Mouse (Mus musculus) olfactory bulb, adult 2 months (tissue): ENCODE data around the gene Gdpd3. TPM values are rescaled to one million over a fixed set of nuclear protein-coding genes. Genes with fewer than 3 reads are reported as not detected.
"Not testable (repeated sequence)": the region's sequence is repeated elsewhere in the genome, so short reads cannot be mapped to it uniquely, and the experiment has no call there.

Experiments used
- H3K27ac ChIP-seq: fragments of 200-500 bp; 2 replicates; pipeline ENCODE4 v1.5.1; 2012; ENCODE audit warnings: low read depth, low read length; ENCODE audit not compliant: insufficient read depth
- H3K4me1 ChIP-seq: fragments of 200-500 bp; 2 replicates; pipeline ENCODE4 v1.6.1; 2012; ENCODE audit warnings: low read length; ENCODE audit not compliant: control insufficient read depth, insufficient read depth
- H3K4me3 ChIP-seq: fragments of 200-500 bp; 2 replicates; pipeline ENCODE4 v1.5.1; 2012; ENCODE audit warnings: mild to moderate bottlenecking, low read depth, low read length, moderate library complexity; ENCODE audit not compliant: insufficient read depth
- CTCF ChIP-seq: fragments of 200-500 bp; IDR thresholded peaks from 2 replicates; pipeline ENCODE4 v1.5.1; 2012; ENCODE audit warnings: low read depth, mild to moderate bottlenecking, low read length, moderate library complexity; ENCODE audit not compliant: insufficient read depth
- POLR2A ChIP-seq: fragments of 200-500 bp; IDR thresholded peaks from 2 replicates; pipeline ENCODE4 v1.6.1; 2012; ENCODE audit warnings: mild to moderate bottlenecking, low read depth, low read length, moderate library complexity; ENCODE audit not compliant: insufficient read depth
- WGBS: fragments of 180-500 bp; shearing (Covaris S2); methylation state at CpG from one replicate; pipeline ENCODE4 v1.1.7; 2018; 5-methylcytosine and 5-hydroxymethylcytosine counted together
- polyA plus RNA-seq: library from polyadenylated mRNA; stranded (reverse); fragments of >200 nt; gene quantifications from 2 replicates; pipeline ENCODE4 v1.2.4, GENCODE M21; 2012; ENCODE audit warnings: low replicate concordance; ENCODE audit not compliant: missing spikeins, insufficient read depth, insufficient read length

Gdpd3 gene
- polyA plus RNA-seq, 1 experiment, result not detected

DNA sequence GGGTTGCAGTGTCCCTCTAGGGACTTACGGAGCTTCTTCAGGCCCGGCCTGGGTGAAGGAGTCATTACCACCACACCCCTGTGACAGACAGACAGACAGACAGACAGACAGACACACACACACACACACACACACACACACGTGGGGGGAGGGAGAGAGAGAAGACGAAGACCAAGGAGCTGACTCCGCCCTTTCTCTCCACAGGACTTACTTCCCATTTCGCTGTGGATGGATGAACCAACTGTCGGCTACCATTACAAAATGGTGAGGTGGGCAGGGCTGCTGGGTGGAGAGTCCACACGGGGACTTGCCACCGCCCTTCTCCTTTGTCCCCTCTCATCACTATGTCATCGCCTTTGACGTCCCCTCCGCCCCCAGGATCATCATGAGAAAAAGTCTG is 4.7 kb downstream of the Gdpd3 start:
- Histone ChIP-seq H3K27ac (no peak overlapping the region), H3K4me3 (no peak overlapping the region), H3K4me1 (peaks cover 5% of the 10 kb centered on the region)
- WGBS, result 85% methylated on average over 12 of the region's 12 CpGs
- no peak for TF ChIP-seq POLR2A
- TF ChIP-seq CTCF, result no peak

DNA sequence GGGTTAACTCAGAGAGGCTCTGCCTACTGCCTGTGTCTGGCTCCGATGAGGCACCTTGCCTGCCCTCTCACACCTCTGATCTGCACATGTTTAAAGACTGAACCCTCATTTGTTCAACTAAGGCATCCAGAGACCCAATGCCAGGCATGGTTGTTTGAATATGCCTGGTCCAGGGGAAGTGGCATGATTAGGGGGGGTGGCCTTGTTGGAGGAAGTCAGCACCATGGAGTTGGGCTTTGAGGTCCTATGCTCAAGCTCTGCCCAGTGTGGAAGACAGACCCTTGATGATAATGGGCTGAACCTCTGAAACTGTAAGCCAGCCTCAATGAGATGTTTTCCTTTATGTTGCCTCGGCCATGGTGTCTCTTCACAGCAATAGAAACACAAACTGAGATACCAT is 7.2 kb downstream of the Gdpd3 start:
- H3K4me3 ChIP-seq, result no peak overlapping the region
- H3K4me1 ChIP-seq, result peaks cover 17% of the 10 kb centered on the region
- WGBS, result 84% methylated on average over 2 of the region's 2 CpGs
- H3K27ac ChIP-seq, result no peak overlapping the region
- TF ChIP-seq CTCF (no peak), POLR2A (no peak)

DNA sequence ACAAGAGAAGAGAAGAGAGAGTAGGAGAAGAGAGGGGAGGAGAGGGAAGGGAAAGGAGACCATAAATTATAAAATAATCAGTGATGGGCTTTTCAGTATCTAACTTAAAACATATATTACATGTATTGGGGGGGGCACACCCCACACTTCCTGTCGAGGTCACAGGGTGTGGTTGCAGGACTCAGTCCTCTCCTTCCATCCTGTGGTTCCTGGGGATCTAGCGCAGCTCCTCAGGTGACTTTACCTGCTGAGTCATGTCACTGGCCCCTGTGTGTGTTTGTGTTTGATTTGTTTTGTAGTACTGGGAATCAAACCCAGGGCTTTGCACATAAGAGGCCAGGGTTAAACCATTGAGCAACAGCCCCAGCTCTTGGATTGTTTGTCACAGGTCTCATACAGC is 8.3 kb downstream of the Gdpd3 start:
- 78% methylated on average over 2 of the region's 2 CpGs for WGBS

DNA sequence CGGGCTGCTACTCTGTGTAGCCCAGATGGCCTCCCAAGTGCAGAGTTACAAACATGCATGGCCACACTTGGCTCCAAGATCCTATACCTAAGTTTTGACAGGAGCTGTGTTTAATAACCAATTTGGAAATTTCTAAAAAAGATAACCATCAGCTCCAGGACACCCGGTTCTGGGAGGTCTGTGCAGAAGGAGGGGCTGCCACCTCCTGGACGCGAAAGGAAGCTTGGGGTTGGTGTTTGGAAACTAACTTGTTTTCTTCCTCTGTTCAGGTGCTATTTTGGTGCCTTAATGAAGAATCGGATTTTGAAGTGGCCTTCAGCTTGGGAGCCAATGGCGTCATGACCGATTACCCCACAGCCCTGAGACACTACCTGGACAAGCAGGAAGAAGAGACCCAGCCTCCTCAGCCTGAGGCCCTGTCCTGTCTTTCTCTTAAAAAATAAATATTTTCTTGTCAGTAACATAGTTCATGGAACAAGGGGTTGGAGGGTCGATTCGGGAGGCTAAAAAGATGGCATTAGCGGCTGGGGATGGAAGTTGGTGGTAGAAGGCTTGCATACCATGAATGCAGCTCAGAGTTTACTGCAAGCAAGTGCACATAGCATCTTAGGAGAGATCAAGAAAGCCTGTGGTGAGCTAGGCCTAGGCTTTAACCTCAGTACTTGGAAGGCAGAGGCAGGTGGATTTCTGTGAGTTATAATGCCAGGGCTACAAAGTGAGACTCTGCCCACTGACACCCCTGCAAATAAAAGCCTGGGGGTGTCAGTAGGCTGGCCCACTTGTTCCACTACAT is 9.2 kb downstream of the Gdpd3 start:
- Histone ChIP-seq H3K27ac (no peak overlapping the region), H3K4me3 (no peak overlapping the region), H3K4me1 (peaks cover 21% of the 10 kb centered on the region)
- TF ChIP-seq CTCF, result no peak
- TF ChIP-seq POLR2A, result no peak
- WGBS, result 70% methylated on average over 10 of the region's 10 CpGs

More for the DNA sequence above, 8.3 kb downstream of the Gdpd3 start:
- TF ChIP-seq POLR2A (no peak), CTCF (no peak)
- H3K4me3 ChIP-seq, result no peak overlapping the region
- H3K4me1 ChIP-seq, result peaks cover 17% of the 10 kb centered on the region
- no peak overlapping the region for H3K27ac ChIP-seq

DNA sequence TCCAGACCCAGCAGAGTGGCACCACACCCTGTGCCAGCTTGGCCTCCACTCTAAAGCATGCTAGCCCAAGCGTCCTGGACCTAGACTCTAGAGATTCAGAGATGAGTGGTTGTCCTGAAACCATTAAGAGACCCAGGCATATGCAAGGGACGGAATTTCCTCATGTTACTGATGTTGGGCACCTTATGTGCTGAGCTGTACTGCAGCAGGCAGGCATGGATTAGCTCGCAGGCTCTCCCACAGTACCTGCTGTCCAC is 9.8 kb downstream of the Gdpd3 start:
- Histone ChIP-seq H3K27ac (peak overlapping the region; percentile 86; the same call in 1 of the 2 replicates), H3K4me3 (no peak overlapping the region), H3K4me1 (peaks cover 23% of the 10 kb centered on the region)
- TF ChIP-seq POLR2A, result no peak
- TF ChIP-seq CTCF, result no peak
- WGBS, result 54% methylated on average over 3 of the region's 3 CpGs

DNA sequence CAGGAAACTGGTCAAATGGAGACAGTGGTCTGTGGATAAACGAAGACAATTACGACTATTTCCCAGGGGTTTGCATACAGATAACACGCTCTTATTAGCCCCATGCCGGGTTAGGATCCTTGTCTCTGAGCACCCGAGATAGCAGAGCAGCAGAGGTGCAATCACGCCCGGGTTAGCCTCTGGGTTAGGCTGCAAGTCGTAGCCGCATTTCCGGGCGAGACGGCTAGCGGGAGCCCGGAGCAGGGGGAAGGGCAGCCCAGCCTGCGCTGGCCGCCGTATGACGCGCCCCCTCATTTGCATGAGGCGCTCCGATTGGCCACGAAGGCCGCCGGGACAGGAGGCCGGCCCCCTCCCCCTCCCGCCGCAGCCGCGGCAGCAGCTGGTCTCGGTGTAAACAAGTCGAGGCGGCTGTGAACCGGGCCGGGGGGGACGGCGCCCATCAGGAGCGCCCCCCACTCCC is 10.5 kb downstream of the Gdpd3 start, which contains the start of gene Ypel3:
Ypel3 (plus strand) TSS at position 358 of the 460 bp plus-strand sequence.
- under 1% methylated on average over 36 of the region's 37 CpGs for WGBS
- Histone ChIP-seq H3K4me3 (peak within 1 kb of the TSS; percentile 68), H3K27ac (peak within 1 kb of the TSS; percentile 86), H3K4me1 (peaks cover 28% of the 10 kb centered on the region)
- TF ChIP-seq CTCF, result no peak
- TF ChIP-seq POLR2A, result peak; percentile 87

DNA sequence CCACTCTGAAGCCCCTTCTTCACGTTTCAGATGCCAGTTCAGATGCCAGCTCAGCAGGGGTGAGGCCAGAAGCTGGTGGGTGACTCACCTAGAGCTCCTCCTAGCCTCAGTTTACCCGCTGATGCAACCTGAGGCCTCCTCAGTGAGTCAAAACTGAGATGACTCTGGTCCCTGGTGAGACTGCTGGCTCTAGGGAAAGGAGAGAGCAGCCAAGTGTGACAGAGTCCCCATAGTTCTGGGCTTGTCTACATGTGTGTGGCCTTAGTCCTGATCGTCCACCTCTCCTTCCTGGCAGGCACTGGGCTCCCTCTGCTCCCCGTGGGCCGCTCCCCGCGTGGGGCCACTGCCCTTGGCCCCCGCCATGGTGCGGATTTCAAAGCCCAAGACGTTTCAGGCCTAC is 11.3 kb downstream of the Gdpd3 start:
- WGBS, result 28% methylated on average over 10 of the region's 10 CpGs
- Histone ChIP-seq H3K4me1 (peaks cover 28% of the 10 kb centered on the region), H3K27ac (peak overlapping the region; percentile 54), H3K4me3 (peak overlapping the region; percentile 68)
- TF ChIP-seq POLR2A (no peak), CTCF (no peak)

DNA sequence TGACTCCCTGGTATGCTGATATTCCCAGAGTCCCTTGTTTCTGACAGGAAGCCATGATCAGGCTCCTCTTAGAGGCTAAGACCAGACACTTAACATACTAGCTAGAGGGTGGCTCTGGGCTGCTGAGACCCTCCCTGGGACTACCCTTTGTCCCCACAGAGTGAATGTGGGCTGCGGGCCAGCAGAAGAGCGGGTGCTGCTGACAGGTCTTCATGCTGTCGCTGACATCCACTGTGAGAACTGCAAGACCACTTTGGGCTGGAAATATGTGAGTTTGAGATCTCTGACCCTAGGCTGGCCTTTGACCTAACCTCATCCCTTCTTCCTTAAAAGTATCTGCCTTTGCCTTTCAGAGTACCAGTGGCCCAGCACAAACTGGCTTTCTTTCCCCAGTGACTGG is 12.0 kb downstream of the Gdpd3 start:
- Histone ChIP-seq H3K4me3 (peak overlapping the region; percentile 68), H3K4me1 (peaks cover 28% of the 10 kb centered on the region), H3K27ac (0 out of 2 replicates have a peak overlapping the region, but pooled peaks have one; percentile 14)
- 72% methylated on average over 3 of the region's 3 CpGs for WGBS
- TF ChIP-seq POLR2A (no peak), CTCF (no peak)

DNA sequence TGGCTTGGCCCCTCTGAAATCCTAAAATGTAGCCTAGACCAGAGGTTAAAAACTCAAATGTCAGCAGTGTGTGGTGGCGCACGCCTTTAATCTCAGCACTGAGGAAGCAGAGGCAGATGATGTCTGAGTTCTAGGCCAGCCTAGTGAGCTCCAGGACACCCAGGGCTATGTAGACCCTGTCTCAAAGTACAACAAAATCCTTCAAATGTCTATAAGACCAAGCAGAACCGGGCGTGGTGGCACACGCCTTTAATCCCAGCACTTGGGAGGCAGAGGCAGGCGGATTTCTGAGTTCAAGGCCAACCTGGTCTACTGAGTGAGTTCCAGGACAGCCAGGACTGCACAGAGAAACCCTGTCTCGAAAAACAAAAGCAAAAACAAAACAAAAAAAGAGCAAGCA is 13.0 kb downstream of the Gdpd3 start:
- H3K4me1 ChIP-seq, result peaks cover 28% of the 10 kb centered on the region
- not testable (repeated sequence) for H3K27ac ChIP-seq, H3K4me3 ChIP-seq
- 90% methylated on average over 7 of the region's 7 CpGs for WGBS
